Mouse (Mus musculus) MEL (cell line): Measurements from ENCODE around the gene Ptprj. TPM values are rescaled to one million over a fixed set of nuclear protein-coding genes. Genes with fewer than 3 reads are reported as not detected.
A peak's percentile ranks its signal among the peaks of the same experiment; 100 is the strongest.

Experiments used
- DNase-seq: peaks from one replicate; pipeline ENCODE4 v3.0.0; 2011; ENCODE audit warnings: low read depth, low spot score
- H3K27ac ChIP-seq: 2 replicates; pipeline ENCODE4 v1.5.1; 2012; ENCODE audit warnings: low read depth, mild to moderate bottlenecking, control low read depth, low read length, moderate library complexity; ENCODE audit not compliant: control insufficient read depth
- H3K27me3 ChIP-seq, 2 experiments: fragments of 150-350 bp in 1 of 2; sonication (generic) in 1 of 2; 2 replicates each; pipeline ENCODE4 v1.6.1; 2012; ENCODE audit warnings: low read length in 2 of 2, mild to moderate bottlenecking in 2 of 2, improper control_type of control experiment in 1 of 2, moderate library complexity in 1 of 2; ENCODE audit not compliant: insufficient read depth in 2 of 2, control insufficient read depth in 1 of 2
- H3K36me3 ChIP-seq, 2 experiments: 2 replicates each; pipeline ENCODE4 v1.6.1; 2012 to 2014; ENCODE audit warnings: low read length in 2 of 2, improper control_type of control experiment in 1 of 2, inconsistent platforms in 1 of 2, mild to moderate bottlenecking in 1 of 2; ENCODE audit not compliant: insufficient read depth in 2 of 2, control insufficient read depth in 1 of 2
- H3K4me1 ChIP-seq, 2 experiments: fragments of 150-350 bp in 1 of 2; sonication (generic) in 1 of 2; 2 replicates each; pipeline ENCODE4 v1.6.1; 2012; ENCODE audit warnings: low read length in 2 of 2, improper control_type of control experiment in 1 of 2, mild to moderate bottlenecking in 1 of 2; ENCODE audit not compliant: insufficient read depth in 2 of 2, control insufficient read depth in 1 of 2
- H3K4me3 ChIP-seq, 2 experiments: fragments of 150-350 bp in 1 of 2; sonication (generic) in 1 of 2; 2 replicates each; pipeline ENCODE4 v1.5.1; 2012; ENCODE audit warnings: low read depth in 2 of 2, low read length in 2 of 2, mild to moderate bottlenecking in 2 of 2, moderate library complexity in 2 of 2, control low read depth in 1 of 2, improper control_type of control experiment in 1 of 2; ENCODE audit not compliant: control insufficient read depth in 1 of 2, insufficient read depth in 1 of 2
- H3K79me2 ChIP-seq: 2 replicates; pipeline ENCODE4 v1.6.1; 2012; ENCODE audit warnings: mild to moderate bottlenecking, low read length, moderate library complexity; ENCODE audit not compliant: control insufficient read depth, poor library complexity, insufficient read depth
- H3K9ac ChIP-seq: 2 replicates; pipeline ENCODE4 v1.6.1; 2012; ENCODE audit warnings: low read depth, mild to moderate bottlenecking, control low read depth, low read length, moderate library complexity; ENCODE audit not compliant: control insufficient read depth, poor library complexity, severe bottlenecking
- H3K9me3 ChIP-seq: fragments of 150-350 bp; sonication (generic); replicated peaks from 2 replicates; pipeline ENCODE4 v1.6.1; 2012; ENCODE audit warnings: mild to moderate bottlenecking, low read length, improper control_type of control experiment, moderate library complexity; ENCODE audit not compliant: insufficient read depth
- BHLHE40 ChIP-seq: IDR thresholded peaks from 2 replicates; pipeline ENCODE4 v1.6.1; 2012; ENCODE audit warnings: low read depth, mild to moderate bottlenecking, inconsistent platforms, low read length, improper control_type of control experiment, borderline replicate concordance
- CHD1 ChIP-seq: IDR thresholded peaks from 2 replicates; pipeline ENCODE4 v1.6.1; 2012; ENCODE audit warnings: low read depth, mild to moderate bottlenecking, inconsistent platforms, low read length, improper control_type of control experiment
- E2F4 ChIP-seq: IDR thresholded peaks from 2 replicates; pipeline ENCODE4 v1.6.1; 2011; ENCODE audit warnings: low read depth, low read length, improper control_type of control experiment, borderline replicate concordance
- ELF1 ChIP-seq: IDR thresholded peaks from 2 replicates; pipeline ENCODE4 v1.6.1; 2014; ENCODE audit warnings: low read depth, mild to moderate bottlenecking, inconsistent platforms, low read length, improper control_type of control experiment, moderate library complexity
- EP300 ChIP-seq, 2 experiments: IDR thresholded peaks; 2 replicates each; pipeline ENCODE4 v1.6.1; 2011; ENCODE audit warnings: improper control_type of control experiment in 2 of 2, low read length in 2 of 2, low read depth in 1 of 2, mild to moderate bottlenecking in 1 of 2
- ETS1 ChIP-seq: IDR thresholded peaks from 2 replicates; pipeline ENCODE4 v1.6.1; 2012; ENCODE audit warnings: low read depth, mild to moderate bottlenecking, inconsistent platforms, low read length, improper control_type of control experiment, moderate library complexity
- HCFC1 ChIP-seq: IDR thresholded peaks from 2 replicates; pipeline ENCODE4 v1.6.1; 2012; ENCODE audit warnings: low read depth, mild to moderate bottlenecking, inconsistent platforms, low read length, improper control_type of control experiment, moderate library complexity
- MAFK ChIP-seq: IDR thresholded peaks from 2 replicates; pipeline ENCODE4 v1.6.1; 2011; ENCODE audit warnings: low read depth, mild to moderate bottlenecking, low read length, improper control_type of control experiment, borderline replicate concordance
- MEF2A ChIP-seq: IDR thresholded peaks from 2 replicates; pipeline ENCODE4 v1.6.1; 2014; ENCODE audit warnings: low read depth, mild to moderate bottlenecking, inconsistent platforms, low read length, improper control_type of control experiment; ENCODE audit not compliant: poor library complexity, insufficient replicate concordance, severe bottlenecking; ENCODE audit errors: extremely low read depth
- MXI1 ChIP-seq: IDR thresholded peaks from 2 replicates; pipeline ENCODE4 v1.6.1; 2011; ENCODE audit warnings: mild to moderate bottlenecking, low read depth, low read length, improper control_type of control experiment
- MYC ChIP-seq: IDR thresholded peaks from 2 replicates; pipeline ENCODE4 v1.6.1; 2011; ENCODE audit warnings: low read depth, mild to moderate bottlenecking, low read length, improper control_type of control experiment, moderate library complexity
- NELFE ChIP-seq: IDR thresholded peaks from 2 replicates; pipeline ENCODE4 v1.6.1; 2011; ENCODE audit warnings: low read depth, low read length, improper control_type of control experiment
- NRF1 ChIP-seq: IDR thresholded peaks from 2 replicates; pipeline ENCODE4 v1.6.1; 2014; ENCODE audit warnings: low read depth, mild to moderate bottlenecking, inconsistent platforms, low read length, improper control_type of control experiment, moderate library complexity; ENCODE audit not compliant: poor library complexity, insufficient read depth, severe bottlenecking
- POLR2A ChIP-seq, 2 experiments: IDR thresholded peaks; 2 replicates each; pipeline ENCODE4 v1.6.1; 2011 to 2012; ENCODE audit warnings: low read length in 2 of 2, mild to moderate bottlenecking in 2 of 2, control low read depth in 1 of 2, improper control_type of control experiment in 1 of 2, low read depth in 1 of 2, moderate library complexity in 1 of 2; ENCODE audit not compliant: control insufficient read depth in 1 of 2, insufficient read depth in 1 of 2, poor library complexity in 1 of 2
- RAD21 ChIP-seq: IDR thresholded peaks from 2 replicates; pipeline ENCODE4 v1.6.1; 2011; ENCODE audit warnings: mild to moderate bottlenecking, low read depth, low read length, improper control_type of control experiment
- RCOR1 ChIP-seq: IDR thresholded peaks from 2 replicates; pipeline ENCODE4 v1.6.1; 2012; ENCODE audit warnings: low read depth, mild to moderate bottlenecking, inconsistent platforms, low read length, improper control_type of control experiment
- SIN3A ChIP-seq: IDR thresholded peaks from 2 replicates; pipeline ENCODE4 v1.6.1; 2012; ENCODE audit warnings: low read length, improper control_type of control experiment, inconsistent platforms
- TBP ChIP-seq: IDR thresholded peaks from 2 replicates; pipeline ENCODE4 v1.8.0; 2011; ENCODE audit warnings: low read depth, low read length, improper control_type of control experiment
- TCF12 ChIP-seq: IDR thresholded peaks from 2 replicates; pipeline ENCODE4 v1.6.1; 2014; ENCODE audit warnings: low read depth, mild to moderate bottlenecking, inconsistent platforms, low read length, improper control_type of control experiment, moderate library complexity
- UBTF ChIP-seq: IDR thresholded peaks from 2 replicates; pipeline ENCODE4 v1.6.1; 2012; ENCODE audit warnings: low read depth, mild to moderate bottlenecking, inconsistent platforms, low read length, improper control_type of control experiment, moderate library complexity, borderline replicate concordance; ENCODE audit not compliant: insufficient read depth
- USF2 ChIP-seq, 2 experiments: IDR thresholded peaks; 2 replicates each; pipeline ENCODE4 v1.6.1; 2011 to 2012; ENCODE audit warnings: improper control_type of control experiment in 2 of 2, low read length in 2 of 2, borderline replicate concordance in 1 of 2, inconsistent platforms in 1 of 2, low read depth in 1 of 2, mild to moderate bottlenecking in 1 of 2; ENCODE audit not compliant: insufficient read depth in 1 of 2
- ZC3H11A ChIP-seq: IDR thresholded peaks from 2 replicates; pipeline ENCODE4 v1.6.1; 2012; ENCODE audit warnings: low read depth, mild to moderate bottlenecking, inconsistent platforms, low read length, improper control_type of control experiment
- ZMIZ1 ChIP-seq: IDR thresholded peaks from 2 replicates; pipeline ENCODE4 v1.6.1; 2012; ENCODE audit warnings: low read depth, mild to moderate bottlenecking, inconsistent platforms, low read length, improper control_type of control experiment, moderate library complexity
- ZNF384 ChIP-seq: IDR thresholded peaks from 2 replicates; pipeline ENCODE4 v1.6.1; 2012; ENCODE audit warnings: low read depth, mild to moderate bottlenecking, inconsistent platforms, low read length, improper control_type of control experiment
- polyA plus RNA-seq, 2 experiments: library from polyadenylated mRNA; stranded (reverse) in 1 of 2; unstranded in 1 of 2; fragments of >175 nt in 1 of 2; fragments of >200 nt in 1 of 2; gene quantifications; 2 replicates each; pipeline versions ENCODE4 v1.2.1 to v1.2.4; 2012; ENCODE audit warnings: low replicate concordance in 2 of 2, low read depth in 1 of 2; ENCODE audit not compliant: insufficient read length in 2 of 2, insufficient read depth in 1 of 2, missing spikeins in 1 of 2
- total RNA-seq: library from RNA; depleted of rRNA; stranded (reverse); fragments of 300-350 nt; gene quantifications from 2 replicates; pipeline ENCODE4 v1.2.3, GENCODE M21; 2012

Gene Ptprj
- total and polyA plus RNA-seq, 3 experiments, result 6.4 to 10.2 TPM; not detected in 1

DNA sequence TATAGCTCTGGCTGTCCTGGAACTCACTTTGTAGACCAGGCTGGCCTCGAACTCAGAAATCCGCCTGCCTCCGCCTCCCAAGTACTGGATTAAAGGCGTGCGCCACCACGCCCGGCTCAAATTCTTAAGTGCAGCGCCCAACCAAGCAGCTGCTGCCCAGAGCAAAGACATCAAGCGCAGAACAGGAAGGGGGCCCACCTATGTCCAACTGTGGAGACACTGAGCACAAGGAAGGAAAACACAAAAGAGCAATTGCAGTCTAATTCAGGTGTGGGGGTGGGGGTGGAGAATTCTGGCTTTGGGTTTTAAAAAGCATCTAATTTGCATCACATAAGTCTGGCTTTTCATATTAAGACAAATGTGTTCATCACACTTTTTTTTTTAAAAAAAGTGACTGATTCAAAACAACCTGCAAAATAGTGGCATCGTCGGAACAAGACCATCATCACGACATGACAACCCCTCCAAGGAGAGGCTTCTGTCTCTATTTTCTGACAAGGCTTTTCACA lies 20.7 kb downstream of the Ptprj start:
- H3K36me3 ChIP-seq, result peaks cover 0 to 56% of the 10 kb centered on the region in 2 experiments; a peak in 2 of 4 replicates
- peak; percentile 88; the same call in 1 of the 2 replicates for TF ChIP-seq CHD1
- TF ChIP-seq RAD21, result no peak; the same call in 1 of the 2 replicates
- no peak for TF ChIP-seq UBTF
- no peak for TF ChIP-seq E2F4
- no peak for TF ChIP-seq USF2 (IDR thresholded peaks at IDR 0.05; ENCODE audit: borderline replicate concordance in 1 of 2, insufficient read depth in 1 of 2, low read depth in 1 of 2, low read length in 2 of 2)
- no peak for TF ChIP-seq ETS1
- peak; percentile 90 for TF ChIP-seq TBP
- no peak for TF ChIP-seq POLR2A (IDR thresholded peaks at IDR 0.05; ENCODE audit: control insufficient read depth in 1 of 2, insufficient read depth in 1 of 2, low read depth in 1 of 2, low read length in 2 of 2, poor library complexity in 1 of 2)
- no peak for TF ChIP-seq MYC
- peak; percentile 53; the same call in 1 of the 2 replicates for TF ChIP-seq NELFE
- TF ChIP-seq MXI1, result peak; percentile 57; the same call in 1 of the 2 replicates
- peak; percentile 82; the same call in 1 of the 2 replicates for TF ChIP-seq SIN3A
- TF ChIP-seq EP300 (IDR thresholded peaks at IDR 0.05; ENCODE audit: low read depth in 1 of 2, low read length in 2 of 2), result no peak
- TF ChIP-seq ZC3H11A, result no peak
- no peak for TF ChIP-seq NRF1
- no peak for TF ChIP-seq MAFK
- TF ChIP-seq ZMIZ1, result peak; percentile 21; the same call in 1 of the 2 replicates
- TF ChIP-seq MEF2A, result no peak
- no peak; the same call in 1 of the 2 replicates for TF ChIP-seq RCOR1
- TF ChIP-seq HCFC1, result no peak
- TF ChIP-seq TCF12, result no peak
- no peak for TF ChIP-seq ELF1
- peak; percentile 79; the same call in 1 of the 2 replicates for TF ChIP-seq ZNF384
- no peak for TF ChIP-seq BHLHE40
- H3K27ac ChIP-seq, result peak overlapping the region; percentile 94
- no peaks in the 10 kb centered on the region for H3K9me3 ChIP-seq
- no peaks in the 10 kb centered on the region for H3K27me3 ChIP-seq
- H3K9ac ChIP-seq, result peak overlapping the region; percentile 52
- peaks cover 20 to 52% of the 10 kb centered on the region in 2 experiments for H3K4me1 ChIP-seq
- peak overlapping the region in 1 of 2 experiments; percentile 8; a peak in 1 of 4 replicates for H3K4me3 ChIP-seq
- peak; percentile 90 for DNase-seq
- H3K79me2 ChIP-seq, result peaks cover 13% of the 10 kb centered on the region; the same call in 1 of the 2 replicates
